Mouse (Mus musculus): ENCODE results near the gene Tfec.

Tfec gene

DNA sequence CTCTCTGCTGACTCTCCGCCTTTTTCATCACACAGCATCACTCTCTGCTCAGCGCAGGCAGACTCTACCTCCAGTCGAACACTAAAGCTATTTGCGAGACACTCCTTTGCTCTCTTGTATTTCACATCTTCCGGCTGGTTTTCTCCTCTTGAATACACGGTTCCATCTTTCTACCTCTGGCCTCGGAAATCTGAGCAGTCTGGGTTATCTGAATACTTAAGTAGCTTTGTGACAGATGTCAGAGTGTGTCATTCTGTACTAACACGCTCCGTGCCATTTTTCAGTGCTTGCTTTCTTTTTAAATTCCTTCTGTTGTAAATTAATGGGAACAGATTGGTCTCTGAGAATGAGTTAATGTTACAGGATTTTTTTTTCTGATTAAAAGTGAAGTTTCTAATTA lies 101.3 kb downstream of the Tfec start:
- in situ Hi-C loops (cut with MboI, MseI): no loop called here

DNA sequence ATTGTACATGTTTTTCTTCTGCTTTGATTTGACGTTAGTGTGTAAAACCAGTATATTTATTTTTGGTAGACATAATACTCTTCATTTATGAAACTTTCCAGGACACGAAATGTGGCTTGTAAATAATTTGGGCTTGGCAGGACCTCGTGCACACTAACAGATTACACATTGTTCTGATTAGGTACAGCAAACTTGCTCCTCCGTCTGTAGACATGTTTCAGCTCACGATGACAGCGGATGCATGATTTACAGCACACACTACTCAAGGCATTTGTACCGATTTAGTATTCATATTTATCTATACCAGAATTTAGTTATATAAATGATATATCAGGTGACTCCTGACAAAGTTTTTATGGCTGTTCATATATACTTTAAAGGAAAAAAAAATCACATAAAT lies 104.2 kb downstream of the Tfec start:
- in situ Hi-C loops (cut with MboI, MseI): no loop called here

DNA sequence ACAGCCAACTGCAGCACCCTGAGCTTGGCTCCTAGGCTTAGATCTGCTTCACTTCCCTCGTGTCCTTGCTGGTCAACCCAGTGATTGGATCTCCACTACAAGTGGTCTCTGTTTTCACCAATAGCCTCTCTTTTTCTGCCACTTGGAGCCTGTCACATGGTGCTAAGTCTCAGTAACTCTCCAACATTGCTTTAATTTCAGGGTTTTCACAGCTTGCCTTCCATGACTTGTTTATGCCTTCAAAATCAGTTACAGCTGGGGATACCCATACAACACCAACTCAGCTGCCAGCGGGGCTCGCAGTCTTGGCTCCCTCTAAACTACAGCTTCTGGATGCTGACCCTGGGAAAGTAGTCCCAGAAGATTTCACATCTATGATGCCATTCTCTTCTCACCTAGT lies 113.1 kb downstream of the Tfec start:
- in situ Hi-C loops (cut with MboI, MseI): loop anchor here (10.0 kb wide), 1 partner anchor 1920 kb away; no protein-coding TSS in a partner anchor
